Mouse (Mus musculus): ENCODE data around the gene Ntrk1. TPM values are rescaled to one million over a fixed set of nuclear protein-coding genes. Genes with fewer than 3 reads are reported as not detected.

Gene Ntrk1
- polyA plus RNA-seq, 1 experiment: 3.8 TPM

DNA sequence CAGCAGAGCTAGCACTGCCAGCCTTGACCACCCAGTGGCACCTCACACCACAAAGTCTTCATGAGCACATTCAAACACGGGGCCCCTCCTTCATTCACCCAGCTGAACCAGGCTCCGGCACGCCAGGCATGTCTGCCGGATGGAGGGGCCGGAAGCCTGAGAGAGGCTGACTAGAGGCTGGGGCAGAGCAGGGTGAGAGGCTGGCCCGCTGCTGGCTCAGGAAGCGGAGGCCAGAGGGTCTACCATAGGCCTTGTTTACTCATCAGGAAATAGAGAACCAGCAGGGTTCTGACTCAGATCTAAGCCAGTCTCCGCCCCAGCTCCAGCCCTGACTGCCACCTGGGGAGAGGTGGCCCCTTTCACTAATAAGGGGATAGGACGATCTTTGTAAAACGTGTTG, 29.9 kb downstream of the Ntrk1 start:
- no peak for TF ChIP-seq POLR2A (IDR thresholded peaks at IDR 0.05; ENCODE audit: borderline replicate concordance, extremely low read depth, insufficient read depth, insufficient read length, poor library complexity, severe bottlenecking)
- TF ChIP-seq CTCF (IDR thresholded peaks at IDR 0.05; ENCODE audit: borderline replicate concordance, extremely low read depth, insufficient read depth, insufficient read length): no peak
- DNase-seq (ENCODE audit: low read depth): no peak

DNA sequence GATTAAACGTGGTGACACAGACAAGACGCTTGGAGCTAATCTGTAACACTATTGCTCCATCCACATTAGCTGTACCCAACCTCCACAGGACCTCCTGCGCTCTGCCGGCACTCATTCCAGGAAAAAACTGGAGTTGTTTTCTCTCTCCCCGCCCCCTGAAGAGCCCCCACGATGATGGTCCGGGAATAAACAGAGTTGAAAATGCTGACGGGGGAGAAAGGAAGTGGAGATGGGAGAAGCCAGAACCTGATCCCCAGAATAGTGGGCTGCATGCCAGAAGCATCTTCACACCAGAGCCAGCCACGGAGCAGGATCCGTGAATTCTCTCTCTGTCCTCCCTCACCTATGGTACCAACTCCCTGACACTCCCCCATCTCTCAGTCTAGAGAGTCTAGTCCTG, 30.5 kb downstream of the Ntrk1 start:
- DNase-seq (ENCODE audit: low read depth): no peak
- TF ChIP-seq CTCF (IDR thresholded peaks at IDR 0.05; ENCODE audit: borderline replicate concordance, extremely low read depth, insufficient read depth, insufficient read length): no peak

DNA sequence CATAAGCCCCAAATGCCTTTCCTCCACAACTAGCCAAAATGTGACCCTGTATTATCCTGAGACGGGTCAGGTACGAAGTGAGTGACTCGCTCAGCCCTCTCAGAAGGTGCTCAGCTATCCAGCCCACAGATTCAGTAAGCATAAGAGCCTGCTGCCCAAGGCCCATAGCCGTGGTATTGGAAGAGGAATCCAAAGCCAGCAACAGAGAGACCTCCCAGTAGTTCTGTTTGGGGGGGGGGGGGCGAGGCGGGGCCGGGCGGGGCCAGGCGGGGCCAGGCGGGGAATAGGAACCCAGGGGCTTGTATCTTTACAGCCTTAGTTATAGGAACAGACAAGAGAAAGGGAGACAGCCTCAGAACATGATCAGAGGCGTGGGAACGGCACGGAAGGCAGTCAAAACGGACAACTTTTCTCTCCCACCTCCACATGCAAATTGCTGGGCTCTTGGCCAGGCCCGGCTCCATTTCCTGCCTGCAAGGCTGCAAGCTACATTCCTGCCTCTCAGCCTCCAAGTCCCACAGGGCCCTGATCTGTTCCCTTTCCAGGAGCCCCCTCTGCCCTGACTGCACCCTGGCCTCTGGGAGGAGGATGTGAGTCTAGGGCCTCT, 31.2 kb downstream of the Ntrk1 start:
- TF ChIP-seq CTCF (IDR thresholded peaks at IDR 0.05; ENCODE audit: borderline replicate concordance, extremely low read depth, insufficient read depth, insufficient read length): no peak
- no peak for TF ChIP-seq POLR2A (IDR thresholded peaks at IDR 0.05; ENCODE audit: borderline replicate concordance, extremely low read depth, insufficient read depth, insufficient read length, poor library complexity, severe bottlenecking)
- peak; percentile 77 for DNase-seq (ENCODE audit: low read depth)

DNA sequence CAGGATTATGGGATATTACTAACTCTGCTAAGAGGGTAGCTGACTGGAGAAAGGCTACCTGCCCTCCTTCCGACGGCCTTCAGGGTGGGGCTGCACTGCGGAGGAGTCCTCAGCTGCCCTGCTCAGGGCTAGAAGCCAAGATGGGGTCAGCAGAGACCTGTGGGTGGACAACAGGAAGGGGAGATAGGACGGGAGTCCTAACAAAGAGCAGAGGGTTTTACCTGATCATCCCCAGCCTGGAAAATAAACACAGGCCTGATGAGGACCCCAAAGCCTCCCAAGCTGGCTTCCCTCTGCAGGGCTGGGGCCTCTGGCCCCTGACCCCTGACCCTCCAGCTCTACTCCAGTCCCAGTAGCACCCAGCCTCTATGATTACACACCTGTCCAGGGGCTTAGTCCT, 31.8 kb downstream of the Ntrk1 start:
- TF ChIP-seq CTCF (IDR thresholded peaks at IDR 0.05; ENCODE audit: borderline replicate concordance, extremely low read depth, insufficient read depth, insufficient read length): no peak
- no peak for TF ChIP-seq POLR2A (IDR thresholded peaks at IDR 0.05; ENCODE audit: borderline replicate concordance, extremely low read depth, insufficient read depth, insufficient read length, poor library complexity, severe bottlenecking)
- DNase-seq (ENCODE audit: low read depth): no peak

DNA sequence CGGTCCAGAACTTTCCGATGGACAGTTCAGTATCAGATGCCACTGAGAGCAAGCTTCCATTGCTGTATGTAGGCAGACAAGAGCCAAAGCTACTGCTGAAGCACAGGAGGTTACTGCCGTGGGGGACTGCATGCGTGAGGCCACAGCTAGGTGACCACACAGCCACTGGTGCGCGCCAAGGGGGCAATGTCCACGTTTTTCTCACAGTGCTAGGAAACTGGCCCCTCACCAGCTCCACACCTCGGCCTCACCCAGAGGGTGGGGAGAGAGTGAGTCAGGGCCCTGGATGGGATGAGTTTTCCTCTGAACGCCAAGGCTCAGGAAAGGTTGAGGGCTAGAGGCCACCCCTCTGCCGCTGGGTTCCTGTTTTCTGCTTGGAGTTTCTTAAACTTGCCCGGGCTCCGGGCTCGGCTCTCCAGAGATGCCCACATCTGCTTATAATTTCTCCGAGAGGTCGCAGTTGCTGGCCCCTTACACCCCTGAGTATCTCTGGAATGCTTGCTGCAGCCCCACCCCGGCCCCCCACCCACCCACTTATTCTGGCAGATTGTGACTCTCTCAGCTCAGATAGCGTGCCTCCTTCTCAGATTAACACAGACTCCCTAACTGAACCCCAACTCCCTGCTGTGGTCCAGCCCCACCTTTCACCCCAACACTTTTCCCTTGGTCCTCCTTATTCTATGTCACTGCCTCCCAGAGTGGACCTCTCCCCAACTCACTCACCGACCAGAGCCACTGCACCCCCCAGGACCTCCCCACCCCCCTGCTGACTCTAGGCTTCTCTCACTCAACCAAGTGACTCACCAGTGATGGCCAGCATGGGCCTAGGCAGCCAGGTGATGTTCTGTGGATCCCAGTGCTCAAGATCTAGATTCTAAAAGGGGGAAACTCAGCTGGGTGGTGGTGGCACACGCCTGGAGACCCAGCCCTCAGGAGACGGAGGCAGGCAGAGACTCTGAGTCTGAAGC, 33.3 kb downstream of the Ntrk1 start:
- DNase-seq (ENCODE audit: low read depth): no peak
- TF ChIP-seq CTCF (IDR thresholded peaks at IDR 0.05; ENCODE audit: borderline replicate concordance, extremely low read depth, insufficient read depth, insufficient read length) (no peak), POLR2A (IDR thresholded peaks at IDR 0.05; ENCODE audit: borderline replicate concordance, extremely low read depth, insufficient read depth, insufficient read length, poor library complexity, severe bottlenecking) (no peak)

DNA sequence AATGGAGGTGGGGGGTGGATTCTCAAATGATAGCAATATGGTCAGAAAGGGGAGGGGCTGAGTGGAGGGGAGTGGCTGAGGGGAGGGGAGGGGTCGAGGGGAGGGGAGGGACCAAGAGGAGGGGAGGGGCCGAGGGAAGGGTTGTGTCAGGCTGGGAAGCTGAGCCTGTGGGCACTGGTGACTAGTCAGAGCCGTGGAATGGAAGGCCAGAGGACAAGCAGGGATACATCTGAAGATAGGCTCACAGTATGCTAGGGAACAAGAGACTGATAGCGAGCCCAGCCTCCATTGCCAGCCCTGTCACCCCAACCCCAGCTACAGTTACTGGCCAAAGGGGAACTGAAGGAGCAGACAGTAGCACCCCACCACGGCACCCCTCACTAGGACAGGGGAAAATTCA, 36.3 kb downstream of the Ntrk1 start:
- no peak for DNase-seq (ENCODE audit: low read depth)
- TF ChIP-seq POLR2A (IDR thresholded peaks at IDR 0.05; ENCODE audit: borderline replicate concordance, extremely low read depth, insufficient read depth, insufficient read length, poor library complexity, severe bottlenecking): no peak
- no peak for TF ChIP-seq CTCF (IDR thresholded peaks at IDR 0.05; ENCODE audit: borderline replicate concordance, extremely low read depth, insufficient read depth, insufficient read length)

DNA sequence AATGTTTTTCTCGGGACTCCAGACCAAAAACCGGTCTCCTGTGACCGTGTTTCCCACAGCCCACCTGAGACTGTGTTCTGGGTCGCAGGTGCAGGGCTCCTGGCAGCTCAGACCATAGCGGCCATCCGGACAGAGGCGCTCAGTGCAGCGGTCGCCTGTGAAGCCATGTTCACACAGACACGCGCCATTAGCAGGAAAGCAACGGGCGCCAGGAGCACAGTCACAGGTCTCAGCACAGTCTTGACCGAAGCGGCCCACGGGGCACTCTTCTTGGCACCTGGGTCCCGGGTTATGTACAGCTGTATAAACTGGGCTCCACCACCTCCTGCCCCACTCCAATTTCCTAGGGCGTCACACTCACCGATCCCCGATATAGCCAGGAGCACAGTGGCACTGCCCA, 38.5 kb downstream of the Ntrk1 start:
- no peak for DNase-seq (ENCODE audit: low read depth)
- TF ChIP-seq POLR2A (IDR thresholded peaks at IDR 0.05; ENCODE audit: borderline replicate concordance, extremely low read depth, insufficient read depth, insufficient read length, poor library complexity, severe bottlenecking): no peak
- no peak for TF ChIP-seq CTCF (IDR thresholded peaks at IDR 0.05; ENCODE audit: borderline replicate concordance, extremely low read depth, insufficient read depth, insufficient read length)

DNA sequence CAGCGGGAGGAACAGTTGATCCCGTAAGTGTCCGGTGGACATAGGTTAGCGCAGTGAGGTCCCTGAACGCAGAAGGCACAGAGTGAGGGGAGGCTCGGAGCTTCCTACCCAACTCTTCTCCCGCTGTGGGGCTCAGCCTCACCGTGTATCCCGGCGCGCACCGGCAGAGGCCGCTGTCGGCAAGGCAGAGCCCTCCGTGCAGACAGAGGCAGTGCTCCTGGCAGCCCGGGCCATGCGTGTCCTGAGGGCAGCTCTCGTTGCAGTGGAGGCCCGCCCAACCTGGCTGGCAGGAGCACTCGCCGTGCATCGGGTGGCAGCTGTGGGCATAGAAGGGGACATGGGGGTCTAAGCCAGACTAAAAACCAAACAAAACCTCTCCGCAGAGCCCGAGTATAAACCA, 39.0 kb downstream of the Ntrk1 start:
- peak; percentile 80 for DNase-seq (ENCODE audit: low read depth)
- TF ChIP-seq CTCF (IDR thresholded peaks at IDR 0.05; ENCODE audit: borderline replicate concordance, extremely low read depth, insufficient read depth, insufficient read length) (peak; percentile 97), POLR2A (IDR thresholded peaks at IDR 0.05; ENCODE audit: borderline replicate concordance, extremely low read depth, insufficient read depth, insufficient read length, poor library complexity, severe bottlenecking) (no peak)

DNA sequence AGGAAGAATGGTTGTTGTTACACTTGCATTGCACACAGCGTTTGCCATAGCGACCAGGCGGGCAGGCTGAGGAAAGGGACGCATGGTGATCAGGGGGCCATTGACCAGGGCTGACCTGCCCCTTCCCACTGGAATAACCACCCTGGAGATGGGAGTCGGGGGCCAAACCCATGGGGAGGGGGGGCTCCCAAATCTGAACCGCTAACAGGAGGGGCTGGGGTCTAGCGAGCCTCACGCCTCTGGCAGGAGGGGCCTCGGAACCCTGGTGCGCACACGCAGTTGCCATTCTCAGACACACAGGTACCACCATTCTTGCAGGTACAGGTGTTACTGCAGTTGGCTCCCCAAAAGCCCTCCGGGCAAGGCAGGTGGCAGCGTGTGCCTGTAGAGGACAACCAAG, 41.1 kb downstream of the Ntrk1 start:
- TF ChIP-seq CTCF (IDR thresholded peaks at IDR 0.05; ENCODE audit: borderline replicate concordance, extremely low read depth, insufficient read depth, insufficient read length): no peak
- TF ChIP-seq POLR2A (IDR thresholded peaks at IDR 0.05; ENCODE audit: borderline replicate concordance, extremely low read depth, insufficient read depth, insufficient read length, poor library complexity, severe bottlenecking): no peak
- DNase-seq (ENCODE audit: low read depth): no peak

DNA sequence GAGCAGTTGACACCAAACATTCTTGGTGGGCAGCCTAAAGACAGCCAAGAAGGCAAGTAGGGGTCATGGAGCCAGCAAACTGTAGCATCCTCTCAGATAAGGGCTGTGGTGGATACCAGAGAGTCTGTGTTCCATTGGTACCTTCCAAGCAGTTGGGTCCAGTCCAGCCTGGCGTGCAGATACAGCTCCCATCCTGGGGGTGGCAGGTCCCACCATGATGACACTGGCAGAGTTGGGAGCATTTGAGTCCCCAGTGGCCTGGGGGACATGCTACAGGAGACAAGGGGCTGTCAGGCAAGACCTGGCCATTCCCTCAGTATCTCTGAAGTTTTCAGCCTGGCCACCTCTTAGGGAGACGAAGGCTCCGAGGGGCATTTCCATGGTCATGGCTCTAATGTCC, 42.4 kb downstream of the Ntrk1 start:
- TF ChIP-seq POLR2A (IDR thresholded peaks at IDR 0.05; ENCODE audit: borderline replicate concordance, extremely low read depth, insufficient read depth, insufficient read length, poor library complexity, severe bottlenecking) (no peak), CTCF (IDR thresholded peaks at IDR 0.05; ENCODE audit: borderline replicate concordance, extremely low read depth, insufficient read depth, insufficient read length) (no peak)
- DNase-seq (ENCODE audit: low read depth): no peak

DNA sequence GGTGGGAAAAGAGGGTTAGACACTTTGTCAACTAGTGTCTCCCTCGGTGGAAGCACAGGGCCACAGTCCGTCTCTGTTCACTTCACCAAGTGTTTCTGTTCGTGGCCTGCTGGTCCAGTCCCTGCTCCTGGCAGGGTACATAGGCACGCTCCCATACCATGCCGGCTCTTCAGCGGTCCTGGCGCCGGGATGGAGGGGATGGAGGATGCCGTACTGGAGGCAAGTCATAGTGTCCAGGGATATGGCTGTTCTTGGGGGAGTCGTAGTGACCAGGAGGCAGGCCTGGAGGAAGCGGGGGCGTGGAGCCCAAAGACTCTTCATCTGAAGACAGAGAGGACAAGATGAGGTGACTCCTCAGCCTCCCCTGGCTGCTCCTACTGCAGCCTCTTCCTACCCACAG, 45.0 kb downstream of the Ntrk1 start:
- TF ChIP-seq CTCF (IDR thresholded peaks at IDR 0.05; ENCODE audit: borderline replicate concordance, extremely low read depth, insufficient read depth, insufficient read length) (no peak), POLR2A (IDR thresholded peaks at IDR 0.05; ENCODE audit: borderline replicate concordance, extremely low read depth, insufficient read depth, insufficient read length, poor library complexity, severe bottlenecking) (no peak)
- no peak for DNase-seq (ENCODE audit: low read depth)

DNA sequence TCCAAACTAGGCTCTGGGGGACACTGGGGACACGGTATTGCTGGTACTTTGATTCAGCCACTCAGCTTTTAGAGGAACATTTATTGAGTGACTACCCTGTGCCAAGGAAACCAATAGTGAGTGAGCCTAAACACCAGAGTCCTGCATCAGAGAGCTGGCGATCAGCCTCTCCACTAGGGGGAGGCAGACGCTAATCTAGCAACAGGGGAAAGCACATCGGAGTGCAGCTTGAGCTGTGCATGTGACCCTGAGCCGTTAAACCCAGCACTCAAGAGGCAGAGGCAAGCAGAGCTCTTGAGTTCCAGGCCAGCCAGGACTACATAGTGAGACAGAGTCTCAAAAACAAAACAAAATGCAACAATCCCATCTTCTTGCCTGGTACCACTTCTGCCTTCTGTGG, 45.9 kb downstream of the Ntrk1 start:
- peak; percentile 66 for TF ChIP-seq CTCF (IDR thresholded peaks at IDR 0.05; ENCODE audit: borderline replicate concordance, extremely low read depth, insufficient read depth, insufficient read length)
- TF ChIP-seq POLR2A (IDR thresholded peaks at IDR 0.05; ENCODE audit: borderline replicate concordance, extremely low read depth, insufficient read depth, insufficient read length, poor library complexity, severe bottlenecking): no peak
- DNase-seq (ENCODE audit: low read depth): peak; percentile 46
